Mouse (Mus musculus): ENCODE results near the gene Cass4. TPM values are rescaled to one million over a fixed set of nuclear protein-coding genes. Genes with fewer than 3 reads are reported as not detected.

The Cass4 gene
- total and polyA plus RNA-seq, 2 experiments from 2014 or later, result 0.05 to 0.11 TPM

DNA sequence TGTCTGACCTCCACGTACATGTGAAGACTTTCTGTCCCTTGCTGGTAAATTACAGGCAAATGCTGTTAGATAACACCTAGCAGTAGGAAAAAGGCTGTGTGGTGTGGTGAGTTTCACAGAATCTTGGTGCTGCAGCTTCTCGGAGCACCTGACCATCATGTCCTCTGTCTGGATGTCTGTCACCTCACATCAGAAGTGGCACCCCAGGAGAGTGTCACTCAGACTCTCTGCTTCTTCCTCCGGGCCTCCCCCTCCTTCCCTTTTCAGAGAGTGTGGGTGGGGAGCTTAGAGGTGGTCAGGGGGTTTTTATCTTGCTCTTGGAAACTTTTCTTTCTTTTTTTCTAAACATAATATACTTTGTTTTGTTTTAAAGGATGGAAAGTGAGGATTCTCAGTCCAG is 11.4 kb downstream of the Cass4 start:
- no peak for TF ChIP-seq CTCF (IDR thresholded peaks at IDR 0.05)
- H3K27ac ChIP-seq (ENCODE audit: low read depth, low read length), result no peak overlapping the region
- H3K4me2 ChIP-seq (ENCODE audit: low read depth, low read length, poor library complexity, severe bottlenecking), result no peak overlapping the region
- no peak overlapping the region for H3K9ac ChIP-seq (replicated peaks; ENCODE audit: low read length, poor library complexity, severe bottlenecking)
- H3K4me3 ChIP-seq (ENCODE audit: low read depth, low read length), result no peak overlapping the region
- no peaks in the 10 kb centered on the region for H3K36me3 ChIP-seq (ENCODE audit: insufficient read depth, low read length)
- H3K4me1 ChIP-seq (ENCODE audit: insufficient read depth, low read length), result no peaks in the 10 kb centered on the region
- WGBS, result 74% methylated on average over 3 of the region's 3 CpGs
- H3K9me3 ChIP-seq (ENCODE audit: low read length), result no peaks in the 10 kb centered on the region
- DNase-seq (ENCODE audit: low spot score) (no peak), ATAC-seq (ENCODE audit: low FRiP score) (no peak)
- H3K27me3 ChIP-seq (ENCODE audit: insufficient read depth, low read length), result no peaks in the 10 kb centered on the region; the same call in 1 of the 2 replicates

- DNase-seq (ENCODE audit: low spot score) (no peak), ATAC-seq (ENCODE audit: low FRiP score) (no peak)
- no peak overlapping the region for H3K4me3 ChIP-seq (ENCODE audit: low read depth, low read length)
- no peaks in the 10 kb centered on the region; the same call in 1 of the 2 replicates for H3K27me3 ChIP-seq (ENCODE audit: insufficient read depth, low read length)
- no peak overlapping the region for H3K9ac ChIP-seq (replicated peaks; ENCODE audit: low read length, poor library complexity, severe bottlenecking)
- no peak overlapping the region for H3K4me2 ChIP-seq (ENCODE audit: low read depth, low read length, poor library complexity, severe bottlenecking)
- 74% methylated on average over 4 of the region's 4 CpGs for WGBS
- no peak for TF ChIP-seq CTCF (IDR thresholded peaks at IDR 0.05)
- no peaks in the 10 kb centered on the region for H3K9me3 ChIP-seq (ENCODE audit: low read length)
- no peaks in the 10 kb centered on the region for H3K4me1 ChIP-seq (ENCODE audit: insufficient read depth, low read length)
- H3K36me3 ChIP-seq (ENCODE audit: insufficient read depth, low read length), result no peaks in the 10 kb centered on the region
- no peak overlapping the region for H3K27ac ChIP-seq (ENCODE audit: low read depth, low read length)
These were observed 12.6 kb downstream of the Cass4 start for GRCm38 (mm10) chr2:172406173-172406572.

- Histone ChIP-seq H3K27ac (ENCODE audit: low read depth, low read length) (no peak overlapping the region), H3K9ac (replicated peaks; ENCODE audit: low read length, poor library complexity, severe bottlenecking) (no peak overlapping the region), H3K4me2 (ENCODE audit: low read depth, low read length, poor library complexity, severe bottlenecking) (no peak overlapping the region), H3K4me3 (ENCODE audit: low read depth, low read length) (no peak overlapping the region), H3K9me3 (ENCODE audit: low read length) (no peaks in the 10 kb centered on the region), H3K4me1 (ENCODE audit: insufficient read depth, low read length) (no peaks in the 10 kb centered on the region), H3K27me3 (ENCODE audit: insufficient read depth, low read length) (no peaks in the 10 kb centered on the region; the same call in 1 of the 2 replicates), H3K36me3 (ENCODE audit: insufficient read depth, low read length) (no peaks in the 10 kb centered on the region)
- WGBS, result 78% methylated on average over 2 of the region's 2 CpGs
- ATAC-seq (ENCODE audit: low FRiP score) (no peak), DNase-seq (ENCODE audit: low spot score) (no peak)
- TF ChIP-seq CTCF (IDR thresholded peaks at IDR 0.05), result no peak
These were observed 13.9 kb downstream of the Cass4 start for GRCm38 (mm10) chr2:172407499-172407898.

DNA sequence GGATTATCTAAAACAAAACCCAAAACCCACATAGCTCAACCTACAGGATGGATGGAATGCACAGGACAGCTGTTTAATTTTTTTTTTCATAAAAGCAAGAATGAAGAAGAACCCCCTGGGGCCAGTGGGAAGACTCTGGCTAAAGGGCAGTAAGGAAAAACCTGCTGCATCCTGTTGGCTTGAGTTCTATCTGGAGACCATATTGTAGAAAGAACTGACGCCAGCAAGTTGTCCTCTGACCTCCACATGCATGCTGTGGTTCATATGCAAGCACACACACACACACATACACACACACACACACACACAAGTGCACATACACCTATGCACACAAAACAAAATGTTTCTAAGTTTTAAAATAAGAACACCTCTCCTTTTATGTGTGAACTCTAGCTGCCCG is 17.1 kb downstream of the Cass4 start:
- ATAC-seq (ENCODE audit: low FRiP score), result no peak
- no peak overlapping the region for H3K4me3 ChIP-seq (ENCODE audit: low read depth, low read length)
- H3K4me1 ChIP-seq (ENCODE audit: insufficient read depth, low read length), result no peaks in the 10 kb centered on the region
- no peak for TF ChIP-seq CTCF (IDR thresholded peaks at IDR 0.05)
- H3K9me3 ChIP-seq (ENCODE audit: low read length), result no peaks in the 10 kb centered on the region
- no peak overlapping the region for H3K4me2 ChIP-seq (ENCODE audit: low read depth, low read length, poor library complexity, severe bottlenecking)
- 83% methylated on average over 2 of the region's 2 CpGs for WGBS
- no peak overlapping the region for H3K27ac ChIP-seq (ENCODE audit: low read depth, low read length)
- H3K27me3 ChIP-seq (ENCODE audit: insufficient read depth, low read length), result no peaks in the 10 kb centered on the region; the same call in 1 of the 2 replicates
- no peak for DNase-seq (ENCODE audit: low spot score)
- H3K9ac ChIP-seq (replicated peaks; ENCODE audit: low read length, poor library complexity, severe bottlenecking), result no peak overlapping the region
- no peaks in the 10 kb centered on the region for H3K36me3 ChIP-seq (ENCODE audit: insufficient read depth, low read length)

GRCm38 (mm10) chr2:172411091-172411490 is 17.5 kb downstream of the Cass4 start:
- TF ChIP-seq CTCF (IDR thresholded peaks at IDR 0.05), result no peak
- H3K4me2 ChIP-seq (ENCODE audit: low read depth, low read length, poor library complexity, severe bottlenecking), result no peak overlapping the region
- H3K36me3 ChIP-seq (ENCODE audit: insufficient read depth, low read length), result no peaks in the 10 kb centered on the region
- no peaks in the 10 kb centered on the region for H3K4me1 ChIP-seq (ENCODE audit: insufficient read depth, low read length)
- H3K9me3 ChIP-seq (ENCODE audit: low read length), result no peaks in the 10 kb centered on the region
- 84% methylated on average over 11 of the region's 11 CpGs for whole genome bisulfite sequencing
- no peak overlapping the region for H3K9ac ChIP-seq (replicated peaks; ENCODE audit: low read length, poor library complexity, severe bottlenecking)
- H3K27me3 ChIP-seq (ENCODE audit: insufficient read depth, low read length), result no peaks in the 10 kb centered on the region
- no peak for DNase-seq (ENCODE audit: low spot score)
- no peak overlapping the region for H3K4me3 ChIP-seq (ENCODE audit: low read depth, low read length)
- ATAC-seq (ENCODE audit: low FRiP score), result no peak
- H3K27ac ChIP-seq (ENCODE audit: low read depth, low read length), result no peak overlapping the region

- 0 out of 2 replicates have a peak, but pooled peaks have one; percentile 23 for ATAC-seq (ENCODE audit: low FRiP score)
These were observed 18.9 kb downstream of the Cass4 start for GRCm38 (mm10) chr2:172412454-172412853.

More at GRCm38 (mm10) chr2:172412454-172412853, 18.9 kb downstream of the Cass4 start:
- no peaks in the 10 kb centered on the region for H3K4me1 ChIP-seq (ENCODE audit: insufficient read depth, low read length)
- H3K27me3 ChIP-seq (ENCODE audit: insufficient read depth, low read length), result no peaks in the 10 kb centered on the region
- H3K36me3 ChIP-seq (ENCODE audit: insufficient read depth, low read length), result no peaks in the 10 kb centered on the region
- no peak for TF ChIP-seq CTCF (IDR thresholded peaks at IDR 0.05)
- H3K27ac ChIP-seq (ENCODE audit: low read depth, low read length), result no peak overlapping the region
- peak overlapping the region; percentile 26; the same call in 1 of the 2 replicates for H3K4me2 ChIP-seq (ENCODE audit: low read depth, low read length, poor library complexity, severe bottlenecking)
- WGBS, result 8% methylated on average over 9 of the region's 9 CpGs
- no peak overlapping the region for H3K9ac ChIP-seq (replicated peaks; ENCODE audit: low read length, poor library complexity, severe bottlenecking)
- DNase-seq (ENCODE audit: low spot score), result peak; percentile 54
- no peaks in the 10 kb centered on the region for H3K9me3 ChIP-seq (ENCODE audit: low read length)
- H3K4me3 ChIP-seq (ENCODE audit: low read depth, low read length), result no peak overlapping the region

Data from midbrain, postnatal 0 days (tissue).